Mouse (Mus musculus) lung, postnatal 0 days (tissue): ENCODE measurements at regions not wholly inside any gene's neighbourhood (a gene's known extent, or its start where the extent isn't known, plus 50 kb on each side); places are given as distances from the start of the nearest gene placed in this dataset.

Experiments used
- CTCF ChIP-seq: IDR thresholded peaks from 2 replicates; pipeline ENCODE4 v1.5.1; 2016; ENCODE audit warnings: antibody characterized with exemption, mild to moderate bottlenecking
- EP300 ChIP-seq: IDR thresholded peaks from 2 replicates; pipeline ENCODE4 v1.6.1; 2016; ENCODE audit warnings: antibody characterized with exemption, mild to moderate bottlenecking, control low read depth

DNA sequence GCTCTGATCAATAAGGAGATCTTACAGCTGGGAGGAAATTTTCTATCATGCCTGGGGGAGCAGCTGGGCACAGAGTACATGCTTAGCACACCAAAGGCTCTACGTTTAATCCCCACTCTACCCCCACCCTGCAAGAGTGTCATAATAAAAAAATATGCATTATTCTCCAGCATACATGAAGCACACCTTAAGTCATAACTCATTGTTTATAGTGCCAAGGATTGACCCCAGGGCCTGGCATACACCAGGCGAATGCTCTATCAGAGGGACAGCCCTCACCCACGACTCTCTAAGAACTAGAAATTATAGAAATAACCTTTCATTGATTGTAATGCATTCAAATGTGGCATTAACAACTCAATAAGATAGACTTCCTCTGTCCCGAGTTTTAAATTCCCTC lies 59.4 kb upstream of the Ppp2r5c start:
- no peak for TF ChIP-seq EP300
- no peak for TF ChIP-seq CTCF
